Mouse (Mus musculus) frontal cortex, postnatal 10 days (tissue): Measurements from ENCODE around the gene Gc.

Experiments used
- DNase-seq, 2 experiments: peaks; one replicate each; pipeline ENCODE4 v3.0.0; 2022; ENCODE audit warnings: low spot score in 2 of 2, mixed read lengths in 1 of 2

Gene Gc

DNA sequence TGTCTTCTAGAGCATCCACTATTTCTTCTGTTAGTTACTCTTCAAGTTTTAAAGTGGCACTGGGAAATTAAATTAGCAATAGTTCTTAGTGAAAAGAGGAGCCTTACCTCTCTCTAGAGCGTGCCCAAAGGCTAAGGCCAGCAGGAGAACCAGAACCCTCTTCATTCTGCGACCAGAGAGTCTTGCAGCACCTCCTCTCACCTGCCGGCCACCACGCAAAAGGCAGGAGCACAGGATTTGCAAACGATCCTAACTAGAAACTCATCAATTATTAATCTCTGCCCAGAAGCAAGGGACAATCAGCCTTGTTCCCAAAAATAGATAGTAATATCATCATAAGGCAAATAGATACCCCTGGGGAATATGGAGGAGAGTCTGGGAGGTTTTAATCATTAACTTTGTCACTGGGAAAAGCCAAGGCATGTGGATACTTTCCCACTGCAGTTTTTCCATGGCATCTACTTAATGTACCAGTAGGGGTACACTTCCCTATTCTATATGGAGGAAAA is at the start of gene Gc:
TSS of gene Gc (minus strand) at position 345 of the 509 bp plus-strand sequence.
- no peak for DNase-seq

DNA sequence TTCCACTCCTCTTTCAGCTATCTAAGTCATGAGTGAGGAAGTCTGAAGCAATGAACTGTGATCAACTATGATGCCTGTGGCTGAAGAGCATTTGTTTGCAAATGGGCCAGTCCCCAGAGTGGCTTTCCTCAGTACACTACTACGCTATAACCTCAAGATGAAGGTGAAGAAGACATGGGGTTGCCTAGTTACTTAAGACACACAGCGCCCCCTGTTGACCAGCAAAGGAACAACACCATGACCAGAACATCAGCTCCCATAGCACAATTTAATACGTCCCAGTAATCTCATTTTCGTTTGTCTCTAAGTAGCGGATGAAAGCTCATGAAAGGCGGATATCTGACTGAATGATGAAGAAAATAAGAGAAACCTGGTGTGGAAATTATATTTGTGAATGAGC is 42.5 kb upstream of the Gc start:
- no peak for DNase-seq

DNA sequence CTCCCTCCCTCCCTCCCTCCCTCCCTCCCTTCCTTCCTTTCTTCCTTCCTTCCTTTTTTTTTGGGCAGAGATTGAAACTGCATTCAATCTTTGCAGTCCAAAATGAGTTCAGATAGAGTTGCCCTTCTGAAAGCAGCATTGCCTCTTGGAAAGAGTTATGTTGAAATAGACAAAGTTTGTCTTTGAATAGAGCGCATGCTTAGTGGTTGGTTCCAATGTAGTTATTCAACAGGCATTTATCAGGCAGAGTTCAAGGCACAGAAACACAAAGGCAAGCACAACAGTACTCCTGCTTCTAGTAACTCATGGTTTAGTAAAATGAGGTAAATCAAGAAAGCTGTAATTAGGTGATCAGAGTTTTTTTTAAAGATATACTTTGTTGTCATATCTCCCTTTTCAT is 34.9 kb upstream of the Gc start:
- DNase-seq, result no peak

- no peak for DNase-seq
Measured at GRCm38 (mm10) chr5:89470483-89470882, 12.8 kb upstream of the Gc start.

GRCm38 (mm10) chr5:89467886-89468285 is 10.2 kb upstream of the Gc start:
- DNase-seq, result no peak

- no peak for DNase-seq
Measured at GRCm38 (mm10) chr5:89467045-89467444, 9.3 kb upstream of the Gc start.

DNA sequence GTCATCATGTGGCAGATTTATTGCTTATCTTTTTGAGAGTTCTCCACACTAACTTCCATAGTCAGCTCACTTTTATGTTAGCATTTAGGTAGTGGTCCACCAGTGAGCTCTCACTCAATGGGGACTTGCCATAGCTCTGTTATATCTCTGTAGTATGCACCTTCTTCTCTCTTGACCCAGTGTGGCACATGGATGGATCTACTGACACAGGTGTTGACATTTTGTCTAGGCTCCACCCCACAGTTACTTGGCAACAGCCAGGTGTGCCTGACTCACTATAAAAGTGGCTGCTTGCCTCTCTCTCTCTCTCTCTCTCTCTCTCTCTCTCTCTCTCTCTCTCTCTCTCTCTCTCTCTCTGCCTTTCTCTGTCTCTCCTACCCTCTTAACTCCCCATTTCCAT is 8.6 kb upstream of the Gc start:
- DNase-seq, result no peak

- DNase-seq, result no peak
Measured at GRCm38 (mm10) chr5:89461817-89462216, 4.1 kb upstream of the Gc start.

- no peak for DNase-seq
Measured at GRCm38 (mm10) chr5:89459591-89459990, 1.9 kb upstream of the Gc start.

GRCm38 (mm10) chr5:89458987-89459386 is 1.3 kb upstream of the Gc start:
- no peak for DNase-seq

DNA sequence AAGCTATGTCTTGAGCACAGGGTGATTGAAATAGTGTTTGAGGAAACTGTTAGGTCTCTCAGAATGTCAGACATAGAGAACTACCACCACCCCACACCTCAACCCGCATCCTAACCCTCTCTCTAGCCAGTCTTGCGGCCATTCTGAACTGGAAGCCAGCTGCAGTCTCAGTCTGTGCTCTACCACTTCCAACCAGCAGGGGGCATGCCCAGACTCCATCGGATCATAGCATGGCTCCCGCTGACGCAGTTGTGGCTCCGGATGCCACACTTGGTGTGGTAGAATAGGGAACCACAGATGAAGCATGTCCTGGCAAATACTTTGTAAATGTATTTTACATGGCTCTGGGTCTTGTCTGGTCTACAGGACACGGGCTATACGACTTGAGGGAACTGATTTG is 2.2 kb downstream of the Gc start:
- DNase-seq, result peak in 1 of 2 experiments; percentile 11

DNA sequence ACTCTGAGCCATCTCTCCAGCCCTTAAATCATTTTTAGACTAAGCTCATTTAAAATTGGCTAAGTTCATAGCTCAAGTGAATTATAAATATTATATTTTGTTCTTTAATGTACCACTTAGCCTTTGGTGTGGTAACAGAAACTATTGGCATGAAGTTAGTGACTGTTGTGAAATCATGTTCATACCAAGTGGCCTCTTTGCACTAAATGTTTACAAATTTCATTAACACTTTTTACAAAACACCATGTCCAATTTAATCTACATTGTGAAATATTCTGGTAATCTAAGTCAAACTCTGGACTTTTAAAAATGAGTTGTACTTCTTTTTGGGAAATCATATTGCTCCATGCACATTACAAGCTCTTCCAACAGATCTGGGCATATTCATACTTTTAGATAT is 6.9 kb downstream of the Gc start:
- DNase-seq, result no peak

GRCm38 (mm10) chr5:89449325-89449724 is 8.4 kb downstream of the Gc start:
- DNase-seq, result no peak

DNA sequence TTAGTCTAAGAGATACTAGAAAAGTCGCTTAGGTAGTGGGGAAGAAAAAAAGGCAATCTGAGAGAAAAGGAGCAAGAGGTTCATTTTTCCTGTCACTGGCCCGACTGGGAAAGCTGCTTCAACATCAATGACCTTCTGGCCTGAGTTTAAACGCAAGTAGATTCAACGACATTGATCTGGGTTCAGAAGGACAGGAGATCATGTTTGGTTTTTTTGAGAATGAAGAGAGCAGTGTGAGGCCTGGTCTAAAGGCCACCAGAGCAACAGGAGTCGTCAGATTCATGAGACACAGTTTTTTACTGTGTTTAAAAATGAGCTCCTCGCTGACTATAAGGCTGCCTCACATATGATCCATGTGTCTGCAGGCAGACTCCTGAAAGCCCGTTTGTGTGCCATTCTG is 9.7 kb downstream of the Gc start:
- no peak for DNase-seq

DNA sequence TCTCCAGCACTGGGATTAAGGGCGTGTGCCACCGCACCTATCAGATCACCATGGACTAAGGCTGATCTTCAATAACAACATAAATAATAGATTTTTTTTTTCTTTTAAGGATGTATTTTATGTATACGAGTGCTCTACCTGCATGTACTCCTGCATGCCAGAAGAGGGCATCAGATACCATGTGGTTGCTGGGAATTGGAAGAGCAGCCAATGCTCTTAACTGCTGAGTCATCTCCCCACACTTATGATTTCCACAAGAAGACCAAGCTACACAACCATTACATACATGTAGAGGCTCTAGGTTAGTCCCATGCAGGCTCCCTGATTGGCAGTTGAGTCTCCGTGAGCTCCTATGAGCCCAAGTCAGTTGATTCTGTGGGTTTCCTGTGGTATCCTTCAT is 13.3 kb downstream of the Gc start:
- no peak for DNase-seq

DNA sequence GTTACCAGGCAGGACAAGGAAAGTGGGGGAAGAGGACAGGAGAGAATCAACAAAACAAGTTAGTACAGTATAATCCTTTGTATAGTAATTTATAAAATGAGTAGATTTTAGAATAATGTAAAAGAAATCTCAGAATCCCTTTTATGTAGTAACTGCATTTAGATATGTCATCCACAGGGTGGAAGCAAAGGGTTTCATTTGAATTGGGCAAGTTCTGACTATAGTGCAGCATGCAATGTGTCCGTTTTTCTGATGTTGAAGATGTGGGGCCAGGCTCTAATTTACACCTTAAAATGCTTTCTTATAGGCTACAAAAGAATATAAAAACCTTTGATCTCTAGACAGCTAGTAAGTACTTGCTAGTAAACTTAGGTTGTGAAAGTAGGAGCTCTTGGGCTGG is 46.2 kb downstream of the Gc start:
- DNase-seq, result no peak

GRCm38 (mm10) chr5:89407376-89408082 is 50.2 kb downstream of the Gc start:
- DNase-seq, result no peak

DNA sequence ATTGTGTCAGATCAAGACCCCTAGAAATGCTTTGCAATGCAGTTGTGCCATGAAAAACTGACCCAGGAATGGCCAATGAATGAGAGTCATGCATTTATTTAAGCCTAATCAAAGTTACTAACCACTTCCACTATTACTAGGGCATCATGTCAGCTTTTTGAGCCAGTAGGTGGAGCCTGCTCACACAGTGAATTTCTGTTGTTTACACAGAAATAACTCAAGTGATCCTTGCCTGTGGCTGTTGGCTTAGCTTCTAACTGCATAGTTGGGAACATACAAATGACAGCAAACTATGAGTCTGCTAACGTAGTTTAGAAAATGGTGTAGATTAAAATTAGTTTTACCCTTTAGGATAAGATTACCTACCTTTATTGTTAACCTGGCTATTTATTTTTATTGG is 52.6 kb downstream of the Gc start:
- DNase-seq, result no peak

DNA sequence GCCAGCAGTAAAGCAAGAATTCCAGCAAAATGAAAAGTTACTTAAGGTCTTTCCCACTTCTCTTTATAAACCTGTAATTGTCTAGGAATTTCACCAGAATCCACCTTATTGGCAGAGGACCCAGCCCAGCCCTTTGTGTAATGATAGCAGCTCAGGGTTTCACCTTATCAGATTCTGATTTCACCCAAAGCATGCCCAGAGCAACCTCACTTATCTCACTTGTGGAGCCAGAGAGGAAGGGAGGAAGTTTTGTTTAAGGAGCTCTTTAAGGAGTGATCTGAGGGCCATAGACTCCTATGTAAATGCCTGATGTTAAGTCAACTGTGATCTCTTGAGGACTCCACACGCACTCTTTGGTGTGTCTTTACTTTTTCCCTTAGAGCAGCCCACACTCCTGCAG is 67.3 kb downstream of the Gc start:
- no peak for DNase-seq

GRCm38 (mm10) chr5:89384204-89384603 is 73.5 kb downstream of the Gc start:
- DNase-seq, result no peak

- no peak for DNase-seq
Measured at GRCm38 (mm10) chr5:89381340-89381739, 76.4 kb downstream of the Gc start.

GRCm38 (mm10) chr5:89370140-89370539 is 87.6 kb downstream of the Gc start:
- no peak for DNase-seq

GRCm38 (mm10) chr5:89368045-89368743 is 89.5 kb downstream of the Gc start:
- no peak for DNase-seq
